Mouse (Mus musculus): ENCODE results near the gene Iqch. TPM values are rescaled to one million over a fixed set of nuclear protein-coding genes. Genes with fewer than 3 reads are reported as not detected.

Iqch gene
- total and polyA plus RNA-seq, 2 experiments from 2014 or later: 0.18 to 0.26 TPM

DNA sequence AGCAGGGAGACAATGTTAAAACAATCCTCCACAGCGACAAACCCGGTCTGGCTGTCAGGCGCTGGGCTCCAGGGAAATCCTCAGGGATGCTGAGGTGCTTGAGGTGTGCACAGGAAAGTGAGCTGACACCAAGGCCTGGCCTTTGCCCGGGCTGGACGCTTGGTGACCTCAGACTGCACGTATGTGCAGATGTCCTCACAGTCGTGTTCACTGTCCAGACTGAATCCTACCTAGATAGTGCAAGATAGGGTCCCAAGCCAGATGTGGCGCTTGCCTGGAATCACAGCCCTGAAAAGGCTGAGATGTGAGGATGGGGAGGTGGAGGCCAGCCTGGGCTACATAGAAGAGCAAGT, 202.9 kb downstream of the Iqch start:
- peak overlapping the region; percentile 85 for H3K4me2 ChIP-seq (ENCODE audit: low read depth, low read length)
- H3K4me1 ChIP-seq (ENCODE audit: insufficient read depth, low read length): peaks cover 3% of the 10 kb centered on the region; the same call in 1 of the 2 replicates
- peak overlapping the region; percentile 66 for H3K4me3 ChIP-seq (ENCODE audit: low read length)
- H3K27ac ChIP-seq: peak overlapping the region; percentile 85; the same call in 1 of the 2 replicates
- TF ChIP-seq CTCF (IDR thresholded peaks at IDR 0.05; ENCODE audit: low read depth): no peak
- no peaks in the 10 kb centered on the region for H3K9me3 ChIP-seq (ENCODE audit: low read length)
- H3K27me3 ChIP-seq (ENCODE audit: insufficient read depth, low read length): no peaks in the 10 kb centered on the region
- H3K36me3 ChIP-seq (ENCODE audit: insufficient read depth, low read length): no peaks in the 10 kb centered on the region
- 7% methylated on average over 8 of the region's 8 CpGs for WGBS
- ATAC-seq (peak; percentile 71), DNase-seq (ENCODE audit: low spot score) (no peak)
- peak overlapping the region; percentile 79 for H3K9ac ChIP-seq (replicated peaks; ENCODE audit: low read length)

- H3K4me1 ChIP-seq (ENCODE audit: insufficient read depth, low read length): peaks cover 3% of the 10 kb centered on the region; the same call in 1 of the 2 replicates
- WGBS: under 1% methylated on average over 73 of the region's 74 CpGs
- peak within 1 kb of the TSS; percentile 79 for H3K9ac ChIP-seq (replicated peaks; ENCODE audit: low read length)
- H3K27ac ChIP-seq: peak within 1 kb of the TSS; percentile 85
- no peaks in the 10 kb centered on the region for H3K27me3 ChIP-seq (ENCODE audit: insufficient read depth, low read length)
- TF ChIP-seq CTCF (IDR thresholded peaks at IDR 0.05; ENCODE audit: low read depth): no peak
- no peaks in the 10 kb centered on the region for H3K9me3 ChIP-seq (ENCODE audit: low read length)
- H3K36me3 ChIP-seq (ENCODE audit: insufficient read depth, low read length): no peaks in the 10 kb centered on the region
- peak within 1 kb of the TSS; percentile 66 for H3K4me3 ChIP-seq (ENCODE audit: low read length)
- peak; percentile 97 for ATAC-seq
- H3K4me2 ChIP-seq (ENCODE audit: low read depth, low read length): peak within 1 kb of the TSS; percentile 85
- DNase-seq (ENCODE audit: low spot score): peak; percentile 94
Observed at GRCm38 (mm10) chr9:63398611-63399462, 203.5 kb downstream of the Iqch start, which contains the start of gene 2300009A05Rik. Gene 2300009A05Rik (minus strand): TSS chr9:63399246.

DNA sequence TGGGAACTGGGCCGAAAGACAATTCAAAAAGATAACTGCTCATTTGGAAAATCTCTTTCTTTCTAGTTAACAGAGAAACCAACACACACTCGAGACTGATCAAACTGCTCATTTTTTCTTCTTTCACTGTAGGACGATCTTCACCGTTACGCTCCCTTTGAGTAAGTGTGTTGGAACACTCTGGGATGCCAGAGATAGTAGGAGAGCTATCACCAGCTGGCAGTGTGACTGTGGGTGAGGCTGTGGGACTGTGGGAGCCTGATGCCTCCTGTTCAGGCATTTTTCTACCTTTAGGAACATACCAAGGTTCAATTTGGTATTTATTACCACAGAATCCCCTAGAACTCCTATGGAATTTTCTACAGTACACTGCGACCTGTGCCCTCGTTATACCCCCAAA, 206.7 kb downstream of the Iqch start:
- Histone ChIP-seq H3K27ac (no peak overlapping the region), H3K4me1 (ENCODE audit: insufficient read depth, low read length) (peaks cover 3% of the 10 kb centered on the region; the same call in 1 of the 2 replicates), H3K4me3 (ENCODE audit: low read length) (no peak overlapping the region), H3K9ac (replicated peaks; ENCODE audit: low read length) (no peak overlapping the region), H3K4me2 (ENCODE audit: low read depth, low read length) (no peak overlapping the region), H3K36me3 (ENCODE audit: insufficient read depth, low read length) (no peaks in the 10 kb centered on the region), H3K27me3 (ENCODE audit: insufficient read depth, low read length) (no peaks in the 10 kb centered on the region), H3K9me3 (ENCODE audit: low read length) (no peaks in the 10 kb centered on the region)
- 75% methylated on average over 7 of the region's 7 CpGs for WGBS
- ATAC-seq: no peak
- no peak for TF ChIP-seq CTCF (IDR thresholded peaks at IDR 0.05; ENCODE audit: low read depth)
- no peak for DNase-seq (ENCODE audit: low spot score)

DNA sequence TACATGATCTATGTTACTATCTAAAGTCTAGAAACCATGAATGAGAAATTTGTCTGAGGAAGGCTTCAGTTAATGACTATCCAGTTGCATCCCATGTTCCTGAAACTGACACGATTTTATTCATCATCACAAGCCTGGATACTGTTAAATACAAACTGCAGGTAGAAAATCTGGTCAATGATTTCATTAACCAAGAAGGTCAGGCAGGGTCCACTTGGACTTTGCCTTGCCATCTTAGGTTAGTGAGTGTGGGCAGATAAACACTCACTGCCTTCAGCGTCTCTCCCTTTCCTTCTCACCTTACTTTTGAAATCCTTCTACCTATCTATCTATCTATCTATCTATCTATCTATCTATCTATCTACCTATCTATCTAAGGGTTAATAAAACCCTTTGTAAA, 211.0 kb downstream of the Iqch start:
- H3K9ac ChIP-seq (replicated peaks; ENCODE audit: low read length): no peak overlapping the region
- no peaks in the 10 kb centered on the region for H3K36me3 ChIP-seq (ENCODE audit: insufficient read depth, low read length)
- H3K27me3 ChIP-seq (ENCODE audit: insufficient read depth, low read length): no peaks in the 10 kb centered on the region
- ATAC-seq: no peak
- H3K4me2 ChIP-seq (ENCODE audit: low read depth, low read length): no peak overlapping the region
- H3K27ac ChIP-seq: no peak overlapping the region
- H3K4me3 ChIP-seq (ENCODE audit: low read length): no peak overlapping the region
- no peak for DNase-seq (ENCODE audit: low spot score)
- no peak for TF ChIP-seq CTCF (IDR thresholded peaks at IDR 0.05; ENCODE audit: low read depth)
- H3K4me1 ChIP-seq (ENCODE audit: insufficient read depth, low read length): no peaks in the 10 kb centered on the region
- WGBS: 82% methylated on average over 2 of the region's 2 CpGs
- H3K9me3 ChIP-seq (ENCODE audit: low read length): no peaks in the 10 kb centered on the region

GRCm38 (mm10) chr9:63382761-63383160, 219.5 kb downstream of the Iqch start:
- DNase-seq (ENCODE audit: low spot score): no peak
- Histone ChIP-seq H3K27me3 (ENCODE audit: insufficient read depth, low read length) (no peaks in the 10 kb centered on the region), H3K9me3 (ENCODE audit: low read length) (no peaks in the 10 kb centered on the region), H3K4me1 (ENCODE audit: insufficient read depth, low read length) (0 out of 2 replicates have a peak, but pooled peaks cover 5% of the 10 kb centered on the region), H3K4me3 (ENCODE audit: low read length) (no peak overlapping the region), H3K36me3 (ENCODE audit: insufficient read depth, low read length) (no peaks in the 10 kb centered on the region), H3K9ac (replicated peaks; ENCODE audit: low read length) (no peak overlapping the region), H3K4me2 (ENCODE audit: low read depth, low read length) (no peak overlapping the region), H3K27ac (no peak overlapping the region)
- WGBS: 98% methylated on average over 4 of the region's 4 CpGs
- TF ChIP-seq CTCF (IDR thresholded peaks at IDR 0.05; ENCODE audit: low read depth): no peak
- ATAC-seq: no peak

DNA sequence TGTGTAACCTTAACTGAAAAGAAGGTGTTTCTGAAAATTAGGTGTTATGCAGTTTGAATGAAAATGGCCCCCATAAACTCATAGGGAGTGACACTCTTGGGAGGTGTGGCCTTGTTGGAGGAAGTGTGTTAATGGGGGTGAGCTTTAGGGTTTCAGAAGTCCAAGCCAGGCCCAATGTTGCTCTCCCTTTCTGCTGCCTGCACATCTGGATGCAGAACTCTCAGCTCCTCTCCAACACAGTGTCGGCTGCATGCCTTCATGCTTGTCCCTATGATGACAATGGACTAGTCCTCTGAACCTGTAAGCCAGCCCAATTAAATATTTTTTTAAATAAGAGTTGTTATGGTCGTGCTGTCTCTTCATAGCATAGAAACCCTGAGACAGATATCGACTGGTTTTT, 222.0 kb downstream of the Iqch start:
- no peak overlapping the region for H3K4me3 ChIP-seq (ENCODE audit: low read length)
- H3K27ac ChIP-seq: no peak overlapping the region
- H3K9me3 ChIP-seq (ENCODE audit: low read length): no peaks in the 10 kb centered on the region
- no peak overlapping the region for H3K9ac ChIP-seq (replicated peaks; ENCODE audit: low read length)
- H3K27me3 ChIP-seq (ENCODE audit: insufficient read depth, low read length): no peaks in the 10 kb centered on the region
- H3K4me1 ChIP-seq (ENCODE audit: insufficient read depth, low read length): peaks cover 13% of the 10 kb centered on the region
- 85% methylated on average over 3 of the region's 3 CpGs for WGBS
- ATAC-seq (no peak), DNase-seq (ENCODE audit: low spot score) (no peak)
- no peaks in the 10 kb centered on the region for H3K36me3 ChIP-seq (ENCODE audit: insufficient read depth, low read length)
- TF ChIP-seq CTCF (IDR thresholded peaks at IDR 0.05; ENCODE audit: low read depth): no peak
- no peak overlapping the region for H3K4me2 ChIP-seq (ENCODE audit: low read depth, low read length)

GRCm38 (mm10) chr9:63378174-63378573, 224.1 kb downstream of the Iqch start:
- Histone ChIP-seq H3K4me1 (ENCODE audit: insufficient read depth, low read length) (peaks cover 13% of the 10 kb centered on the region), H3K27me3 (ENCODE audit: insufficient read depth, low read length) (no peaks in the 10 kb centered on the region), H3K27ac (peak overlapping the region; percentile 88), H3K4me2 (ENCODE audit: low read depth, low read length) (peak overlapping the region; percentile 78), H3K4me3 (ENCODE audit: low read length) (peak overlapping the region; percentile 65), H3K9me3 (ENCODE audit: low read length) (no peaks in the 10 kb centered on the region), H3K36me3 (ENCODE audit: insufficient read depth, low read length) (no peaks in the 10 kb centered on the region), H3K9ac (replicated peaks; ENCODE audit: low read length) (peak overlapping the region; percentile 85)
- no peak for DNase-seq (ENCODE audit: low spot score)
- WGBS: 15% methylated on average over 8 of the region's 8 CpGs
- no peak for TF ChIP-seq CTCF (IDR thresholded peaks at IDR 0.05; ENCODE audit: low read depth)
- no peak for ATAC-seq

All from hindbrain, postnatal 0 days (tissue).